Comparison of ENCODE assay signal across 11 mouse cellular contexts in the genomic region with DNA sequence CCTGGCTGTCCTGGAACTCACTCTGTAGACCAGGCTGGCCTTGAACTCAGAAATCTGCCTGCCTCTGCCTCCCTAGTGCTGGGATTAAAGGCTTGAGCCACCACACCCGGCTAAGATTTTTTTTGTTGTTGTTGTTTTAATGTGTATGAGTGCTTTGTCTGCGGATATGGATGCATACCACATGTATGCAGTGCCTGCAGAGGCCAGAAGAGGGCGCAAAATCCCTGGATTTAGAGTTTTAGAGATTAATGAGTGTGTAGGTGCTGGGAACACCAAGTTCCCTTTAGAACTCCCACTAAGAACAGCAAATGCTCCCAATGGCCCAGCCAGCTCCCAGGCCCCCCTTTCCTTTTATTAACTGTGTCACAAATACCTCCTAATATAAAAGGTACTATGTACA. TPM values are rescaled to one million over a fixed set of nuclear protein-coding genes. Genes with fewer than 3 reads are reported as not detected.
DNase-seq lines count a peak whose midpoint lies in the region; ATAC-seq and TF ChIP-seq lines count a peak whose summit lies in the region.
"Had no signal": no experiment of that assay in that cellular context is flagged by ENCODE, and none has a peak within 500 bp of the region (broad histone marks: within the 10 kb centered on the region; RNA-seq: fewer than 3 reads in every experiment).

No protein-coding gene starts in this region.

- peaks cover 3% of the 10 kb centered on the region; the same call in 1 of the 2 replicates for H3K4me1 ChIP-seq in lung, adult 2 months (ENCODE audit: control insufficient read depth, insufficient read depth, low read length)
- peaks cover 3% of the 10 kb centered on the region; the same call in 1 of the 2 replicates for H3K4me1 ChIP-seq in small intestine, adult 2 months (ENCODE audit: control insufficient read depth, insufficient read depth, insufficient read length, low read length)

- TF ChIP-seq CTCF in lung, adult 2 months (IDR thresholded peaks at IDR 0.05; ENCODE audit: insufficient read depth, low read length), result peak; percentile 27; the same call in 1 of the 2 replicates
- TF ChIP-seq CTCF in Patski (IDR thresholded peaks at IDR 0.05), result peak; percentile 78
- peak; percentile 35; the same call in 1 of the 2 replicates for TF ChIP-seq CTCF in small intestine, adult 2 months (IDR thresholded peaks at IDR 0.05; ENCODE audit: extremely low read depth, insufficient read length, insufficient replicate concordance, low read depth, low read length)

- peak; percentile 46 for DNase-seq in embryo, embryonic 10.5 days (ENCODE audit: low spot score)
- DNase-seq in embryo, embryonic 11 days, result no peak
- DNase-seq in lung, adult 2 months, result no peak
- no peak for DNase-seq in lung, adult 18-20 months
- no peak for DNase-seq in Patski (ENCODE audit: low read depth, low spot score)
- DNase-seq in gastrocnemius, postnatal 4 days (ENCODE audit: low spot score in 2 of 2), result no peak
- no peak for DNase-seq in adrenal gland, adult (ENCODE audit: inconsistent age in 2 of 2, low spot score in 1 of 2)

- WGBS in lung, adult 2 months, result 65% methylated on average over 3 of the region's 3 CpGs
- WGBS in small intestine, adult 2 months, result 57% methylated on average over 3 of the region's 3 CpGs

- ATAC-seq in Patski, result no peak

- H3K4me3 ChIP-seq in lung, adult 2 months (replicated peaks; ENCODE audit: extremely low read depth, low read depth, low read length), result no peak overlapping the region
- no peak overlapping the region for H3K4me3 ChIP-seq in small intestine, adult 2 months (ENCODE audit: low read depth, low read length)
- H3K4me3 ChIP-seq: heart, embryonic 10.5 days; kidney, embryonic 15.5 days; limb, embryonic 15.5 days had no signal

- H3K27ac ChIP-seq in small intestine, adult 2 months (ENCODE audit: insufficient read depth, low read depth, low read length), result no peak overlapping the region
- H3K27ac ChIP-seq: heart, embryonic 10.5 days; kidney, embryonic 15.5 days; limb, embryonic 15.5 days had no signal

- TF ChIP-seq POLR2A in lung, adult 2 months (IDR thresholded peaks at IDR 0.05; ENCODE audit: borderline replicate concordance, extremely low read depth, low read depth, low read length), result no peak
- no peak for TF ChIP-seq POLR2A in small intestine, adult 2 months (IDR thresholded peaks at IDR 0.05; ENCODE audit: low read depth, low read length)

- POLR2A ChIA-PET in Patski (lab: Charles Lee), result no interaction called here

- in situ Hi-C loops in Patski (cut with MboI; ENCODE audit: low pct_unique_long_range_greater_than_20kb), result no loop called here

- CTCF ChIA-PET in Patski (lab: Charles Lee), result interaction anchor here (1.9 to 5.8 kb wide), 2 partner anchors 8 to 71 kb away, joined by 8 to 26 read pairs; no protein-coding TSS in a partner anchor

- no peaks in the 10 kb centered on the region for H3K27me3 ChIP-seq in Patski
- peaks cover 5% of the 10 kb centered on the region; the same call in 1 of the 2 replicates for H3K27me3 ChIP-seq in small intestine, adult 2 months (ENCODE audit: control insufficient read depth, insufficient read depth, low read length)

- H3K36me3 ChIP-seq in small intestine, adult 2 months (ENCODE audit: control insufficient read depth, insufficient read depth, low read length), result no peaks in the 10 kb centered on the region
- H3K36me3 ChIP-seq: heart, embryonic 10.5 days; kidney, embryonic 15.5 days; limb, embryonic 15.5 days had no signal

RNA-seq across cellular contexts. Expression of a gene that starts 25.4 kb away (rescaled TPM):
- not detected in 2 replicates for polyA plus RNA-seq in lung, adult 2 months (2012; rRNA removed)
- polyA plus RNA-seq in Patski (2021), result 12.0 TPM
- 0.09 and 0.10 TPM in 2 replicates for polyA plus RNA-seq in small intestine, adult 2 months (2012; rRNA removed)
- total RNA-seq in gastrocnemius, postnatal 4 days (2021), result under 1 TPM; 0.62 to 0.64 TPM

RNA-seq across cellular contexts. Expression of a gene that starts 25.4 kb away (rescaled TPM):
- polyA plus RNA-seq in lung, adult 2 months (2012; rRNA removed), result not detected in 2 replicates
- 3.4 TPM for polyA plus RNA-seq in Patski (2021)
- polyA plus RNA-seq in small intestine, adult 2 months (2012; rRNA removed), result not detected in 2 replicates
- total RNA-seq in gastrocnemius, postnatal 4 days (2021), result under 1 TPM; 0.49 to 0.57 TPM
- polyA plus RNA-seq: heart, embryonic 10.5 days had no signal

RNA-seq across cellular contexts. Expression of a gene that starts 26.4 kb away (rescaled TPM):
- polyA plus RNA-seq in lung, adult 2 months (2012; rRNA removed), result 32.8 and 34.0 TPM in 2 replicates
- polyA plus RNA-seq in Patski (2021), result 88.8 TPM
- polyA plus RNA-seq in small intestine, adult 2 months (2012; rRNA removed), result 84.2 and 133 TPM in 2 replicates
- 1 to 10 TPM in 1 of 2 experiments, under 1 TPM in 1; 0.96 to 1.7 TPM for total RNA-seq in gastrocnemius, postnatal 4 days (2021)

Comparison
In these comparisons a context has a peak if more than half of its experiments do, and no peak if none do; other contexts are left out.
1. CTCF ChIP-seq: peak in every context shown above with its lines; median percentile 78 in Patski; 35 in small intestine, adult 2 months; 27 in lung, adult 2 months.
2. RNA of a gene that starts 25.4 kb away (polyA plus RNA-seq): 12.0 TPM in Patski (single experiment); 0.09 to 0.10 TPM in small intestine, adult 2 months and not detected in lung, adult 2 months; every median in the first group is over 10 times any median in the second.